Mouse (Mus musculus): ENCODE measurements around the gene Rps15.

- TF ChIP-seq EP300 (optimal IDR thresholded peaks at IDR 0.05) (no peak), CTCF (IDR thresholded peaks at IDR 0.05; ENCODE audit: low read depth) (no peak)
Measured at GRCm38 (mm10) chr10:80331636-80332524, 39.6 kb downstream of the Rps15 start.
